Mouse (Mus musculus) bone marrow macrophage, adult 2 months (primary cell): Measurements from ENCODE around the gene Babam2. TPM values are rescaled to one million over a fixed set of nuclear protein-coding genes. Genes with fewer than 3 reads are reported as not detected.

ENCODE experiments used
- H3K27ac ChIP-seq: 2 replicates; pipeline ENCODE4 v1.5.1; 2012; ENCODE audit warnings: low read depth, low read length; ENCODE audit not compliant: insufficient read depth
- H3K4me1 ChIP-seq: 2 replicates; pipeline ENCODE4 v1.6.1; 2012; ENCODE audit warnings: low read length; ENCODE audit not compliant: control insufficient read depth, insufficient read depth
- H3K4me3 ChIP-seq: 2 replicates; pipeline ENCODE4 v1.5.1; 2012; ENCODE audit warnings: mild to moderate bottlenecking, low read length, moderate library complexity; ENCODE audit not compliant: insufficient read depth
- CTCF ChIP-seq: IDR thresholded peaks from 2 replicates; pipeline ENCODE4 v1.5.1; 2012; ENCODE audit warnings: low read depth, mild to moderate bottlenecking, low read length, moderate library complexity
- POLR2A ChIP-seq: IDR thresholded peaks from 2 replicates; pipeline ENCODE4 v1.6.1; 2012; ENCODE audit warnings: mild to moderate bottlenecking, low read depth, low read length, borderline replicate concordance
- polyA plus RNA-seq: library from polyadenylated mRNA; stranded (reverse); fragments of >200 nt; gene quantifications from 2 replicates; pipeline ENCODE4 v1.2.4, GENCODE M21; 2012; ENCODE audit not compliant: missing spikeins, insufficient read depth, insufficient read length

The Babam2 gene
- polyA plus RNA-seq, 1 experiment = 69.4 TPM

GRCm38 (mm10) chr5:31816082-31816481, 118.6 kb downstream of the Babam2 start:
- no peak for TF ChIP-seq CTCF
- TF ChIP-seq POLR2A = no peak
- no peak overlapping the region for H3K4me3 ChIP-seq
- H3K4me1 ChIP-seq = peaks cover 10% of the 10 kb centered on the region
- H3K27ac ChIP-seq = no peak overlapping the region

- Histone ChIP-seq H3K4me3 (no peak overlapping the region), H3K27ac (no peak overlapping the region), H3K4me1 (peaks cover 3% of the 10 kb centered on the region)
- TF ChIP-seq POLR2A = no peak
- no peak for TF ChIP-seq CTCF
Observed at GRCm38 (mm10) chr5:31820801-31821200, 123.3 kb downstream of the Babam2 start.

GRCm38 (mm10) chr5:31821204-31821603, 123.7 kb downstream of the Babam2 start:
- H3K4me1 ChIP-seq = peaks cover 3% of the 10 kb centered on the region
- H3K4me3 ChIP-seq = no peak overlapping the region
- TF ChIP-seq POLR2A (no peak), CTCF (no peak)
- H3K27ac ChIP-seq = no peak overlapping the region

DNA sequence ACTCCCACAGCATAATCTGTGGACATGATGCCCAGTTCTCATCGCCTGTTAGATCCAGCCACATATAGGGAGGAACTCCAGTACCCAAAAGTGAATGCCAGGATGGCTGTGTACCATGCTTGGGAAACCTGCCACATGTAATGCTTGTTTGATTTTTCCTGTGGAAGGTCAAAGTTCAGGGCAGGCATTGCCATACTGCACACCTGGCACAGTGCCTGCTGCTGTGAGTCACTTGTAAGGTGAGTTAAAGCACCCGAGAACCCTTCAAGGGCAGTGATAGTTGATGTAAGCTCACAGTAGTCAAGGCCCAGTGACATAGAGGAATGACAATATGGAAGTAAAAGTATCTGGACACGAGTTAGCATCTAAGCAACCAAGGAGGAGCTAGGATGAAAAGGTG, 126.2 kb downstream of the Babam2 start:
- H3K4me3 ChIP-seq = no peak overlapping the region
- H3K4me1 ChIP-seq = no peaks in the 10 kb centered on the region; the same call in 1 of the 2 replicates
- TF ChIP-seq CTCF = no peak
- TF ChIP-seq POLR2A = no peak
- H3K27ac ChIP-seq = no peak overlapping the region

GRCm38 (mm10) chr5:31824126-31824525, 126.6 kb downstream of the Babam2 start:
- H3K4me3 ChIP-seq = no peak overlapping the region
- no peak overlapping the region for H3K27ac ChIP-seq
- H3K4me1 ChIP-seq = no peaks in the 10 kb centered on the region; the same call in 1 of the 2 replicates
- TF ChIP-seq POLR2A = no peak

DNA sequence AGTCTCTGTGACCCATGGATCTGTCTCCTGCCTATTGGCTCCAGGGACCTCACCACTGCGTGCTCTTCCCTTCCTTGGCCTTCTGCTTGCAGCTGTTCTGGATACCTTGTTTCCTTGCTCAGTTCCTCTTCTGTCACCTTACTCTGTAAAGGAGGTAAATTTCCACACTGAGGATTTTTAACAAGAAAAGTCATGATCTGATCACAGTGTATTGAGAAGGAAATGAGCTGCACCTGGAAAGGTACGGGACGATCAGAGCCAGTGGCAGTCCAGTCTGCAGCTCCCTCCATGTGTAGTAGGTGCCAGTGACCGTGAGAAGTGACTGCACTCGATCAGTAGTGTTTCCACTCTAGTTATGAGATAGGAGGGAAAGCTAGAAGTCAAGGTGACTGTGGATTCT, 129.8 kb downstream of the Babam2 start:
- H3K27ac ChIP-seq = no peak overlapping the region
- no peak overlapping the region for H3K4me3 ChIP-seq
- no peaks in the 10 kb centered on the region for H3K4me1 ChIP-seq
- TF ChIP-seq CTCF (no peak), POLR2A (no peak)

- Histone ChIP-seq H3K27ac (no peak overlapping the region), H3K4me3 (no peak overlapping the region), H3K4me1 (no peaks in the 10 kb centered on the region)
- TF ChIP-seq POLR2A (no peak), CTCF (no peak)
Observed at GRCm38 (mm10) chr5:31827896-31828295, 130.4 kb downstream of the Babam2 start.

DNA sequence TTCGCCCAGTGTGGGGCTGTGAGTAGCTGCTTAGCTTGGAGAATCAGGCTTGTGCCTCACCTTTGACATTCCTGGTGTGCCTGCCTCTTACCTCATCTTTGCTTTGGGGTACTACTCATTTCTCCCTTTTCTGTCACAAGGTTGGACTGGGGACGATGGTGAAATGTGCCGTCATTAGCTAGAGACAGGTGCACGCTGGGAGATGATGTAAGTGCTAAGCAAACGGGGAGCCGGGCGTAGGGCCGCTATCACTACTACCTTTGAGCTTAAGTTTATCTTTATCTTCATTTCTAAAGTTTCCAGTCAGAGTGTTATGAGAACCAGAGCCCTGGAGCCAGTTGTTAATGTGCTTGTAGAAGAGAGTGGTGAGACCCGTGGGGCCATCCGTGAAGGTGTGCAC, 131.3 kb downstream of the Babam2 start:
- H3K4me3 ChIP-seq = no peak overlapping the region
- H3K27ac ChIP-seq = no peak overlapping the region
- H3K4me1 ChIP-seq = no peaks in the 10 kb centered on the region
- TF ChIP-seq CTCF (no peak), POLR2A (no peak)

- no peak overlapping the region for H3K4me3 ChIP-seq
- no peak overlapping the region for H3K27ac ChIP-seq
- no peaks in the 10 kb centered on the region for H3K4me1 ChIP-seq
- TF ChIP-seq POLR2A (no peak), CTCF (no peak)
Observed at GRCm38 (mm10) chr5:31829588-31829987, 132.1 kb downstream of the Babam2 start.

DNA sequence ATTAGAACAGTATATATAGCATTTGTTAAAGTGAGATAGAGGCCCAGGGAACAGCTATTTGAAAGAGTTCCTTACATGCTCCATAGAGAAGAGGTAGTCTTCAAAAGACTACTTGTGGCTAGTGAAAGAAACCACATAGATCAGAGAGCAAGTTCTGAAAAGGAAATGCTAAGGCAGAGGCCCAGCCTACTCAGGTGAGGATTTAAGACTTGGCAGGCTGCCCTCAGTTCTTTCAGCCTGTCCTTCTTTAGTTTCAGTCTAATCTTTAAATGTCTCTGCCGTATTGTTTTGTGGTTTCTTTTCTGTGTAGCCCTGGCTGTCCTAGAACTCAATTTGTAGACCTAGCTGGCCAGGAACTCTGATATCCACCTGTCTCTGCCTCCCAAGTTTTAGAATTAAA, 134.1 kb downstream of the Babam2 start:
- no peak overlapping the region for H3K4me3 ChIP-seq
- H3K27ac ChIP-seq = no peak overlapping the region
- H3K4me1 ChIP-seq = no peaks in the 10 kb centered on the region
- TF ChIP-seq CTCF = no peak
- TF ChIP-seq POLR2A = no peak

DNA sequence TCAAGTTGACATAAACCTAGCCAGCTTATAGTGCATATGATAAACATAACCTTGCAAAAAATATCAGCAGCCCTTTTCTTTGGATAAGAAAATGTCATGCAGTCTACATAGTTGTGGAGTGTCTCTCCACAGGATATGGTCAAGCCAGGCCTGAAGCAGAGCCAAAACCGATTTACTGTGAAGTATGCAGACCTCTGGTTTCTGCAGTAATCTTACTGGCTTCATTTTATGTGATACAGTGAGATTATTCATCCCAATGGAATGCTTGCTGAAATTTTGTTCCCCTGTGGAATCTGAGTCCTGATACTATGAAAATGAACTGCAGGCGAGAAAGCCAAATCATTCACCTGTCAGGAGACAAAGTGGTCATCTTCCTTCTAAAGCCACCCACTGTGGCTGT, 138.2 kb downstream of the Babam2 start:
- Histone ChIP-seq H3K4me1 (0 out of 2 replicates have a peak, but pooled peaks cover 3% of the 10 kb centered on the region), H3K4me3 (no peak overlapping the region), H3K27ac (no peak overlapping the region)
- TF ChIP-seq POLR2A (no peak), CTCF (no peak)
